Mouse (Mus musculus) testis, postnatal 10 days (tissue): ENCODE measurements around the gene Gcnt3.
A peak's percentile ranks its signal among the peaks of the same experiment; 100 is the strongest.

Experiments used
- DNase-seq: peaks from one replicate; pipeline ENCODE4 v3.0.0; 2021; ENCODE audit warnings: low spot score

The Gcnt3 gene

GRCm38 (mm10) chr9:70037988-70038387 is at the start of gene Gcnt3:
TSS of gene Gcnt3 (minus strand) at chr9:70038088.
- DNase-seq, result no peak

GRCm38 (mm10) chr9:70087379-70087778 is 49.5 kb upstream of the Gcnt3 start:
- no peak for DNase-seq

- no peak for DNase-seq
These were observed 48.2 kb upstream of the Gcnt3 start for GRCm38 (mm10) chr9:70086091-70086490.

GRCm38 (mm10) chr9:70084107-70084506 is 46.2 kb upstream of the Gcnt3 start:
- peak; percentile 71 for DNase-seq

- DNase-seq, result no peak
These were observed 44.7 kb upstream of the Gcnt3 start for GRCm38 (mm10) chr9:70082357-70083204.

GRCm38 (mm10) chr9:70081767-70082166 is 43.9 kb upstream of the Gcnt3 start:
- no peak for DNase-seq

GRCm38 (mm10) chr9:70080976-70081375 is 43.1 kb upstream of the Gcnt3 start:
- no peak for DNase-seq

- no peak for DNase-seq
These were observed 42.3 kb upstream of the Gcnt3 start for GRCm38 (mm10) chr9:70080027-70080800.

- no peak for DNase-seq
These were observed 40.1 kb upstream of the Gcnt3 start for GRCm38 (mm10) chr9:70078034-70078433.

- DNase-seq, result no peak
These were observed 39.3 kb upstream of the Gcnt3 start for GRCm38 (mm10) chr9:70077170-70077569.

GRCm38 (mm10) chr9:70072387-70072786 is 34.5 kb upstream of the Gcnt3 start:
- no peak for DNase-seq

- no peak for DNase-seq
These were observed 32.1 kb upstream of the Gcnt3 start for GRCm38 (mm10) chr9:70069961-70070435.

GRCm38 (mm10) chr9:70067497-70067896 is 29.6 kb upstream of the Gcnt3 start:
- no peak for DNase-seq

- DNase-seq, result no peak
These were observed 24.1 kb upstream of the Gcnt3 start for GRCm38 (mm10) chr9:70062012-70062411.

GRCm38 (mm10) chr9:70053411-70053810 is 15.5 kb upstream of the Gcnt3 start:
- no peak for DNase-seq

GRCm38 (mm10) chr9:70052730-70053129 is 14.8 kb upstream of the Gcnt3 start:
- DNase-seq, result no peak

GRCm38 (mm10) chr9:70049839-70050238 is 12.0 kb upstream of the Gcnt3 start:
- no peak for DNase-seq

GRCm38 (mm10) chr9:70049416-70049783 is 11.5 kb upstream of the Gcnt3 start:
- no peak for DNase-seq

GRCm38 (mm10) chr9:70048751-70049415 is 11.0 kb upstream of the Gcnt3 start:
- DNase-seq, result no peak

- no peak for DNase-seq
These were observed 10.4 kb upstream of the Gcnt3 start for GRCm38 (mm10) chr9:70048280-70048679.

- DNase-seq, result no peak
These were observed 10.0 kb upstream of the Gcnt3 start for GRCm38 (mm10) chr9:70047839-70048238.

GRCm38 (mm10) chr9:70046255-70046654 is 8.4 kb upstream of the Gcnt3 start:
- no peak for DNase-seq

- no peak for DNase-seq
These were observed 7.0 kb upstream of the Gcnt3 start for GRCm38 (mm10) chr9:70044865-70045264.
